Mouse (Mus musculus): Measurements from ENCODE around the gene Lrrc71. TPM values are rescaled to one million over a fixed set of nuclear protein-coding genes. Genes with fewer than 3 reads are reported as not detected.

Lrrc71 gene
- 0.60 and 1.5 TPM in 2 replicates for polyA plus RNA-seq (2014; fragmentation: Nextera tagmentation; extraction: Ambion mirVana)

DNA sequence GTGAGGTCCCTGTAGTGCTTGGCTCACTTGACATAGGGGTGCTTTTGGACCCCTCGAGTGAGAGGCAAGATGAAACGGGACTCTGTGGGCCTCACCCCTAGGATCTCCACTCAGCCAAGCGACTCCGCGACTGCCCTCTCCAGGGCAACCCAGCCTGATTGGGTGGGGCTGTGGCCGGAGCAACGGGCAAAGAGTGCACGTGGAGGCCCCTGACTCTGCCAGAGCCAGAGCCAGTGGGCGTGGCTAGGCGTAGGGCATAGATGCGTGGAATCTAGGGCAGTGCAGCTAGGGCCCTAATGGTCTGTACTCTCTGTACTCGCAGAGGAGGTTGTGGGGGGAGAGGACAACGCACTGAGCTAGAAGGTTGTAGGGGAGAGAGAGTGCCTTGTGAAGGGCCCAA lies at the start of gene Lrrc71:
Gene Lrrc71, minus strand, starts transcription at position 195 of the 400 bp plus-strand sequence.
- Histone ChIP-seq H3K36me3 (ENCODE audit: control insufficient read depth, insufficient read depth, low read length) (peaks cover 2% of the 10 kb centered on the region; the same call in 1 of the 2 replicates), H3K4me2 (ENCODE audit: low read depth, low read length) (no peak within 1 kb of the TSS), H3K4me3 (ENCODE audit: low read depth, low read length) (no peak within 1 kb of the TSS), H3K9me3 (ENCODE audit: control insufficient read depth, low read length) (no peaks in the 10 kb centered on the region), H3K9ac (ENCODE audit: low read depth, low read length) (no peak within 1 kb of the TSS), H3K4me1 (ENCODE audit: control insufficient read depth, insufficient read depth, low read length) (peaks cover 11% of the 10 kb centered on the region), H3K27ac (replicated peaks; ENCODE audit: low read depth, low read length) (no peak within 1 kb of the TSS), H3K27me3 (replicated peaks; ENCODE audit: control insufficient read depth, insufficient read depth, low read length) (no peaks in the 10 kb centered on the region)
- ATAC-seq (ENCODE audit: low read depth): peak; percentile 30; the same call in 1 of the 2 replicates
- no peak for DNase-seq (ENCODE audit: low spot score)
- 48% methylated on average over 10 of the region's 13 CpGs for WGBS

DNA sequence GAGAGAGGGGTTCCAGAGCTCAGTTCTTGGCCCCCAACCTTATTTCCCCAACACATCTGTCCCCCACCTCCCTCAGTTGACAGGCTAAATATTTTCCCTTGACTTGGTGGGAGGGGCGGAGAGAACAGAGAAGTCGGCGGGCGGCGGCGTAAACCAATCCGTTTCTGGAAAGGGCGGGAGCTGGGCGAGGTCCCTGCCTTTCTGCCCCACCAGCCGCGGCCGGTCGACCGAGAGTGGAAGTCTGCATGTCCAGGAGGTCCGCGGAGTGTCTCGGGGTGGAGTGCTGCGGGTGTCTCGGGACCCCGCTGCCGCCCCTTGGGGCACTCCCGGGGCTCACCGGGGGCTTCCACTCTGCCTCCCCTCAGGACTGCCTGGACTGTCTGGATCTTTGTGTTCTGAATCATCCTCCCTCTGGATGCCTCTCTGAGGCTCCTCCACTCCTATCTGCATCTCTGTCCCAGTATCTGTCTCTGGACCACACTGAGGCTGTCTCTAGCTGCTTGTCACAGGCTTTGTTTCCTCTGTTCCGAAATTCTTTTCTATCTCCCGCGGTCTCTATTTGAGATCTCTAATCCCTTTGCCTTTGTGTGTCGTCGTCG lies 48.4 kb upstream of the Lrrc71 start, which contains the start of gene Insrr:
Gene Insrr, plus strand, starts transcription at position 216 of the 599 bp plus-strand sequence.
- Histone ChIP-seq H3K27ac (replicated peaks; ENCODE audit: low read depth, low read length) (no peak within 1 kb of the TSS), H3K27me3 (replicated peaks; ENCODE audit: control insufficient read depth, insufficient read depth, low read length) (peaks cover 84% of the 10 kb centered on the region), H3K36me3 (ENCODE audit: control insufficient read depth, insufficient read depth, low read length) (no peaks in the 10 kb centered on the region), H3K4me2 (ENCODE audit: low read depth, low read length) (peak within 1 kb of the TSS; percentile 70), H3K9me3 (ENCODE audit: control insufficient read depth, low read length) (no peaks in the 10 kb centered on the region), H3K4me3 (ENCODE audit: low read depth, low read length) (peak within 1 kb of the TSS; percentile 42), H3K9ac (ENCODE audit: low read depth, low read length) (peak within 1 kb of the TSS; percentile 62), H3K4me1 (ENCODE audit: control insufficient read depth, insufficient read depth, low read length) (peaks cover 27% of the 10 kb centered on the region)
- under 1% methylated on average over 21 of the region's 29 CpGs for WGBS
- no peak for DNase-seq (ENCODE audit: low spot score)
- ATAC-seq (ENCODE audit: low read depth): no peak

DNA sequence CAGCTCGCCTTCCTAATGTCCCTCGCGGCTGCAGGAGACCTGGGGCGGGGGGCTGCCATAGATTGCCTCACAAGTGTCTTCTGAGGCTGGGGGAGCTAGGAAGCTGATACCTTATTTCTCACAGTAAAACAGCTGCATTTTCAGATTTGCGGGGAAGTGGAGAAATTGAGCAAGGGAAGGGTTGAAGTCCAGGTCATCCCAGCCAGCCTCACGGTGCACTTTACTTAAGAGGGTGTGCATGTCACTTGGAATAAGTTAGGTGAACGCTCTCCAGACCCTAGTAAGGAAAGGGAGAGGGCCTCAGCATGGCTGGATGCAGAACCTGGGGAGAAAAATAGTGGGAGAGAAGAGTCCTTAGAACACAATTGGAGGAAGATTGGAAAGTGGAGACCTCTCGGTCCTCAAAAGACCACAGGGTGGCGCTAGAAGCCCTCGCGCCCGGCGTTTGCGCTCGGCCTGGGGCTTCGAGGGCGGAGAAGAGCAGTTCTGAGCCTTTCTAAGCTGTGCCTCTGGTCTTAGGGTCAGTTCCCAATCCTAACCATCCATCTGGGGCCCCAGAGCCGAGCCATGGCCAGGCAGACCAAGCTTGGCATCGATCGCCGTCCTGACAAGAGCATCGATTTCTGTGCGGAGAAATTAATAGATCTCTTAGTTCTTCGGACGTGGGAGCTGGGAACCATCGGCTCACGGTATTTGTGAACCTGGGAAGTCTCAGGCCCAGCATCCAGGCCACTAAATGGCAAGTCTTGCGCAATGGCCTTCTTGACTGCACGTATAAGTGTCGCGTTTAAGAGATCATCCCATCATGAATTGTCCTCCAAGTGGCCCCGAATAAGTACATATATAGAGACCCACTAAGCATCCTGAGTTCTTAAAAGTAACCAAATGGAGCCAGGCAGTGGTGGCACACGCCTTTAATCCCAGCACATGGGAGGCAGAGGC lies 47.2 kb upstream of the Lrrc71 start:
- DNase-seq (ENCODE audit: low spot score) (peak; percentile 56), ATAC-seq (ENCODE audit: low read depth) (peak; percentile 64)
- H3K4me2 ChIP-seq (ENCODE audit: low read depth, low read length): peak overlapping the region; percentile 60
- 18% methylated on average over 31 of the region's 33 CpGs for WGBS
- H3K9ac ChIP-seq (ENCODE audit: low read depth, low read length): peak overlapping the region; percentile 52
- H3K9me3 ChIP-seq (ENCODE audit: control insufficient read depth, low read length): no peaks in the 10 kb centered on the region
- peak overlapping the region; percentile 34 for H3K4me3 ChIP-seq (ENCODE audit: low read depth, low read length)
- H3K27ac ChIP-seq (replicated peaks; ENCODE audit: low read depth, low read length): no peak overlapping the region
- peaks cover 84% of the 10 kb centered on the region for H3K27me3 ChIP-seq (replicated peaks; ENCODE audit: control insufficient read depth, insufficient read depth, low read length)
- H3K4me1 ChIP-seq (ENCODE audit: control insufficient read depth, insufficient read depth, low read length): peaks cover 27% of the 10 kb centered on the region
- no peaks in the 10 kb centered on the region for H3K36me3 ChIP-seq (ENCODE audit: control insufficient read depth, insufficient read depth, low read length)

DNA sequence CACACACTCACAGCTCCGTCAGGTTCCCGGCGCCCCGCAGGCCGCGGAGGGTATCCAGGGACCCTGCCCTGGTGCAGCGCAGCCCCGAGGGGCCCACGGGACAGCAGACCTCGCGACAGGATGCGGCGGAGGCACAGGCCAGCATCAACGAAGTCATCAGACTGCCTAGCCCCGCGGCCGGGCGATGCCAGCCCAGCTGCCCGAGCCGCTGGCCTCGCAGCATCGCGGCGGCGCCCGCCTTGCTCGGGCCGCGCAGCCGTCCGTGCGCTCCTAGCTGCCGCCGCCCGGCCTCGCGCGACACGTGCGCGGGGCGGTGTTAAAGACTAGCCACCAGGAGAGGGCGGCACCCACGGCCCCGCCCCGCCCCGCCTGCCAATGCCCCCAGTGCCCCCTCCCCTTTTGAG lies 46.5 kb upstream of the Lrrc71 start, which contains the start of gene Ntrk1:
Gene Ntrk1, minus strand, starts transcription at position 241 of the 404 bp plus-strand sequence.
- DNase-seq (ENCODE audit: low spot score) (no peak), ATAC-seq (ENCODE audit: low read depth) (peak; percentile 64)
- H3K27ac ChIP-seq (replicated peaks; ENCODE audit: low read depth, low read length): no peak within 1 kb of the TSS
- H3K4me2 ChIP-seq (ENCODE audit: low read depth, low read length): peak within 1 kb of the TSS; percentile 60
- 0% methylated on average over 12 of the region's 47 CpGs for WGBS
- H3K27me3 ChIP-seq (replicated peaks; ENCODE audit: control insufficient read depth, insufficient read depth, low read length): peaks cover 79% of the 10 kb centered on the region
- H3K36me3 ChIP-seq (ENCODE audit: control insufficient read depth, insufficient read depth, low read length): no peaks in the 10 kb centered on the region
- peak within 1 kb of the TSS; percentile 52 for H3K9ac ChIP-seq (ENCODE audit: low read depth, low read length)
- no peaks in the 10 kb centered on the region for H3K9me3 ChIP-seq (ENCODE audit: control insufficient read depth, low read length)
- H3K4me3 ChIP-seq (ENCODE audit: low read depth, low read length): peak within 1 kb of the TSS; percentile 34
- H3K4me1 ChIP-seq (ENCODE audit: control insufficient read depth, insufficient read depth, low read length): peaks cover 28% of the 10 kb centered on the region

DNA sequence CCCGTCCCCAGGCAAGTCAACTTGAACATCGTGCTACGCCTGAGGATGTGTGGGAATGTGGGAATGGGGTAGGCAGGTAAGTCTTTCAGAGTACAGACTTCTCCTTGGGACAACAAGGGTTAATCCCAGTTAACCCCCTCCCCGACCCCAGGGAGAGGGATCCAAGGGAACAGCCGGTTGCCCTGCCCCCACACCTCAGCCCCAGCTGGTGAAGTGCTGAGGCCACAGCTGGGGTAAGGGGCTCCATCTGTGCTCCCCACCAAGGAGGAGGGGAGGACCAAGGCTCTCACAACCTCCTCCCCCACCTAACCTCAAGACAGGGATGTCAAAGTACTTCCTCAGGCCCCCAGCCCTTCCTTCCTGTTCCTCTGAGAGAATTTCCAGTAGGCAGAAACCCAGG lies 41.3 kb upstream of the Lrrc71 start:
- Histone ChIP-seq H3K9me3 (ENCODE audit: control insufficient read depth, low read length) (no peaks in the 10 kb centered on the region), H3K4me3 (ENCODE audit: low read depth, low read length) (no peak overlapping the region), H3K9ac (ENCODE audit: low read depth, low read length) (no peak overlapping the region), H3K4me2 (ENCODE audit: low read depth, low read length) (no peak overlapping the region), H3K27ac (replicated peaks; ENCODE audit: low read depth, low read length) (no peak overlapping the region), H3K36me3 (ENCODE audit: control insufficient read depth, insufficient read depth, low read length) (no peaks in the 10 kb centered on the region), H3K27me3 (replicated peaks; ENCODE audit: control insufficient read depth, insufficient read depth, low read length) (peaks cover 40% of the 10 kb centered on the region), H3K4me1 (ENCODE audit: control insufficient read depth, insufficient read depth, low read length) (peaks cover 22% of the 10 kb centered on the region)
- ATAC-seq (ENCODE audit: low read depth) (no peak), DNase-seq (ENCODE audit: low spot score) (no peak)
- 29% methylated on average over 5 of the region's 5 CpGs for WGBS

DNA sequence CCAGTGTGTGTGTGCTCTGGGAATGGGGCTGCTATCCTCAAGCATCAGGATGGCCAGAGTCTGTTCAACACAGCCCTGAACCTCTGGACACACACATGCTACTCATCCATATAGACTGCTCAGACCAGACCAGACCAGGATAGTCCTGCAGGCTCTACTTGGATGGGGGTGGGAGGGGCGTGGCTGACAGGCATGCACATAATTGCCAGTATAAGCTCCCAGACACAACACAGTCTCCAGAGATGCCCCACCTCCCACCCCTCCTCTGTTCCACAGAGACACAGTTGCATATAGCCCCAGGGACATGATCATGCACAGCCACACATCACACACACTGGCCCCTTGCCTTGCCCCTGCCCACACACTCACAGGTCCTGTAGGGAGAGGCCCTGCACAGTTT lies 40.8 kb upstream of the Lrrc71 start:
- Histone ChIP-seq H3K4me2 (ENCODE audit: low read depth, low read length) (no peak overlapping the region), H3K4me1 (ENCODE audit: control insufficient read depth, insufficient read depth, low read length) (peaks cover 18% of the 10 kb centered on the region), H3K27me3 (replicated peaks; ENCODE audit: control insufficient read depth, insufficient read depth, low read length) (peaks cover 35% of the 10 kb centered on the region), H3K4me3 (ENCODE audit: low read depth, low read length) (no peak overlapping the region), H3K9me3 (ENCODE audit: control insufficient read depth, low read length) (no peaks in the 10 kb centered on the region), H3K9ac (ENCODE audit: low read depth, low read length) (no peak overlapping the region), H3K27ac (replicated peaks; ENCODE audit: low read depth, low read length) (no peak overlapping the region), H3K36me3 (ENCODE audit: control insufficient read depth, insufficient read depth, low read length) (no peaks in the 10 kb centered on the region)
- 43% methylated on average over 1 of the region's 1 CpGs for WGBS
- ATAC-seq (ENCODE audit: low read depth) (peak; percentile 42), DNase-seq (ENCODE audit: low spot score) (no peak)

DNA sequence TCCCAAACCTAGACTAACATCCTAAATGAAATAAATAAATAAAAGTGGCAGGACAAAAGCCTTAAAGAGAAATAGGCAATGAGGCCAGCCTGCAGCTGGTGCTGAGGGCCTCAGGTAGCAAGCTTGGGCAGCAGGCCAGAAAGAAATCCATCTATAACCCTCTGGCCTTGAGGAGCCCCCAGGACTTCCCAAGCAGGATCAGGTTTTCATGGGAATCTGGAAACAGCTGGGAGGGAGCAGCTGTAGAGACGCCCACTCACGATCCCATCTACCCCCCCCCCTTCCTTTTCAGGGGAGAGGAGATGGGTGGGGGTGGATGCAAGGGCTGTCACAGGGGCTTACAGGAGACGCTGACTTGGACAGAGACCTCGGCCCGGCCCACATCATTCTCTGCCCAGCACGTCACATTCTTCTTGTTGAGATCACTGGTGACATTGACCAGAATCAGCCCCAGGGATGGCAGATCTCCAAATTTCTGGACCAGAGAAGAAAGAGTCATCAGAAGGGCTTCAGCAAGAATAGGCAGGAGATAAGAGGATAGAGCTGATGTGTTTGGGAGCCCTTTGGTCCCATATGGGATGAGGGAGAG lies 37.3 kb upstream of the Lrrc71 start:
- Histone ChIP-seq H3K4me1 (ENCODE audit: control insufficient read depth, insufficient read depth, low read length) (peaks cover 18% of the 10 kb centered on the region), H3K4me3 (ENCODE audit: low read depth, low read length) (no peak overlapping the region), H3K9ac (ENCODE audit: low read depth, low read length) (no peak overlapping the region), H3K27ac (replicated peaks; ENCODE audit: low read depth, low read length) (no peak overlapping the region), H3K9me3 (ENCODE audit: control insufficient read depth, low read length) (no peaks in the 10 kb centered on the region), H3K27me3 (replicated peaks; ENCODE audit: control insufficient read depth, insufficient read depth, low read length) (0 out of 2 replicates have a peak, but pooled peaks cover 2% of the 10 kb centered on the region), H3K4me2 (ENCODE audit: low read depth, low read length) (no peak overlapping the region), H3K36me3 (ENCODE audit: control insufficient read depth, insufficient read depth, low read length) (no peaks in the 10 kb centered on the region)
- 33% methylated on average over 6 of the region's 6 CpGs for WGBS
- DNase-seq (ENCODE audit: low spot score) (peak; percentile 86), ATAC-seq (ENCODE audit: low read depth) (peak; percentile 84)

DNA sequence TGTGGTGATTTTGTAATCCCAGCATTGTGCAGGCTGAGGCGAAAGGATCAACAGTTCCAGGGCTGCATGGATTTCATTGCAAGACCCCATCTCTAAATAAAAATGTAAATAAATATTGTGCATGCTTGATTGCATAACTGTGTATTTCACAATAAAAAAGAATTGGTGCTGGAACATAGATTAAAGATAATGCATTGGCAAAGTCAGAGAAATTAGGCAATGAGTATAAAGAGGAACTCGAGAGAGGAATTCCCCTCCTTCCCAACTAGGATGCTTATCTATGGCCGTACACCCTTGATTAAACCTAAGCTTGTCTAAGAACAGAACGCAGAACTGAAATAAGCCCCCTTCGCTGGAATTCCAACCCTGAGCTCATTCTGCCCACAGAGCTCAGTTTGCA lies 36.7 kb upstream of the Lrrc71 start:
- 67% methylated on average over 5 of the region's 5 CpGs for WGBS
- DNase-seq (ENCODE audit: low spot score) (no peak), ATAC-seq (ENCODE audit: low read depth) (peak; percentile 3; the same call in 1 of the 2 replicates)
- H3K4me3 ChIP-seq (ENCODE audit: low read depth, low read length): no peak overlapping the region
- H3K27ac ChIP-seq (replicated peaks; ENCODE audit: low read depth, low read length): no peak overlapping the region
- no peak overlapping the region for H3K4me2 ChIP-seq (ENCODE audit: low read depth, low read length)
- no peaks in the 10 kb centered on the region for H3K27me3 ChIP-seq (replicated peaks; ENCODE audit: control insufficient read depth, insufficient read depth, low read length)
- H3K9me3 ChIP-seq (ENCODE audit: control insufficient read depth, low read length): no peaks in the 10 kb centered on the region
- peaks cover 18% of the 10 kb centered on the region for H3K4me1 ChIP-seq (ENCODE audit: control insufficient read depth, insufficient read depth, low read length)
- H3K36me3 ChIP-seq (ENCODE audit: control insufficient read depth, insufficient read depth, low read length): no peaks in the 10 kb centered on the region
- H3K9ac ChIP-seq (ENCODE audit: low read depth, low read length): no peak overlapping the region

Measured in embryonic facial prominence, embryonic 14.5 days (tissue).